Mouse (Mus musculus) spleen, embryonic (tissue): ENCODE data around the gene Ppm1n.

Experiments used
- CTCF ChIA-PET: fragments of 350-600 bp; sonication (Branson Sonifier 250); formaldehyde crosslinking; loops from one replicate; lab custom pipeline; 2022; lab: Charles Lee

Gene Ppm1n

DNA sequence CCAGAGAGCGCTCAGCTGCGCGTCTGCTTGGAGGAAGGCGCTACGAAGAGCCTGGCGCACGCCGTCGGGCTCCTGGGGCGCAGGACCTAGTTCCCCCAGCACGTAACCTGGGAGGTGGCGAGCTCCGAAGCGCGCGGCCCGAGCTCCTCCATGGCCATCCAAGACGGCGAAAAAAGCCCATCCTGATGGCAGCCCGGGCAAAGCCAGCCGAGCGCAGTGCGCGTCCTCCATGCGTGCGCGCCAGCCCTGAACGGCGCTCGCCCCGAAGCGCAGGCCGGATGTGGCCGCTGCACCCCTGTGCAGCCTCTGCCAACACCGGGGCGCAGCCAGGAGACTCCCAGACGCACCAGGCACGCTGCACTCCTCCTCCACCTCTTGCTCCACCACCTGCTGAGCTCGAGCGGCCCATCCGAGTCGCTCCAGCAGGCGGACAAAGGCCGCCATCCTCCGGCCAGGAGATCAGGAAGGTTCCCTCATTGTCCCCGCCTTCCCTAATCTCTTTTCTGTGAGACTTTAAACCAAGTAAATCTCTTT, at the start of gene Ppm1n:
Gene Ppm1n (minus strand): TSS at position 484 of the 534 bp plus-strand sequence.
- CTCF ChIA-PET: interaction anchor here (0.6 kb wide), 1 partner anchor 12 kb away, joined by 3 read pairs; no protein-coding TSS in a partner anchor

DNA sequence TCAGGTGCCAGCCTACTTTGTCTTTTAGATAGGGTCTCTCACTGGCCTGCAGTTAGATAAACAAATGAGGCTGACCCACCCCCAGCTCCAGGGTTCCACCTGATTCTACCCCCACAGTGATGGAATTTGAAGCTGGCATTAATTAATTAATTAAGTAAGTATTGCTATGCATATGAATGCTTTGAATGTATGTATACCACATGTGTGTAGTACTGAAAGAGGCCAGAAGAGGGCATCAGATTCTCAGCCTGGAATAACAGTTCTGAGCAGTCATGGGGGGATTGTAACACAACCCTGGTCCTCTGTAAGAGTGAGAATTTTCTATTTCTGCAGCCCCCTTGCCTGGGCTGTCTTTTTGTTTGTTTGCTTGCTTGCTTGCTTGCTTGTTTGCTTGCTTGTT, 48.6 kb upstream of the Ppm1n start:
- CTCF ChIA-PET: interaction anchor here (0.6 kb wide), 1 partner anchor 151 kb away, joined by 3 read pairs; no protein-coding TSS in a partner anchor

- CTCF ChIA-PET: interaction anchor here (0.6 kb wide), 1 partner anchor 151 kb away, joined by 3 read pairs; no protein-coding TSS in a partner anchor
Measured at GRCm38 (mm10) chr7:19327782-19328181, 47.9 kb upstream of the Ppm1n start.

DNA sequence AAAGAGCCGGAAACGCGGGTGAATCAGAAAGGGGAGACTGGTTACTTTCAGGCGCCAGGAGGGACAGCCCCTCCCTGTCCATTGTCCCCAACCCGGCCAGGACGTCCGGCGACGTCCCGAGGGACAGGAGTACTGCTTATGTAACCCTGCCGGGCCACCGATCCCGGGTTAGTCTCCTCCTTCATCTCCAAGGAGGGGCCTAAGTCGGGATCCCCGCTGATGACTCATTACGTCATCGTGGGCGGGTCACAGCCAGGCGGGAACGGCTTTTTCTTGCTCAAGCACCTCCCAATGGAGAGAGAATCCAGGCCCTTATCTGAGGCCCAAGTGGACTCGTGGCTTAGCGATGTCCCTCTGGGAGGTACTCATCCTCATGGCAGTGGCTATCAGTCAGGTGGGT, 47.3 kb upstream of the Ppm1n start:
- CTCF ChIA-PET: no interaction called here

- CTCF ChIA-PET: no interaction called here
Measured at GRCm38 (mm10) chr7:19326359-19326758, 46.5 kb upstream of the Ppm1n start.

DNA sequence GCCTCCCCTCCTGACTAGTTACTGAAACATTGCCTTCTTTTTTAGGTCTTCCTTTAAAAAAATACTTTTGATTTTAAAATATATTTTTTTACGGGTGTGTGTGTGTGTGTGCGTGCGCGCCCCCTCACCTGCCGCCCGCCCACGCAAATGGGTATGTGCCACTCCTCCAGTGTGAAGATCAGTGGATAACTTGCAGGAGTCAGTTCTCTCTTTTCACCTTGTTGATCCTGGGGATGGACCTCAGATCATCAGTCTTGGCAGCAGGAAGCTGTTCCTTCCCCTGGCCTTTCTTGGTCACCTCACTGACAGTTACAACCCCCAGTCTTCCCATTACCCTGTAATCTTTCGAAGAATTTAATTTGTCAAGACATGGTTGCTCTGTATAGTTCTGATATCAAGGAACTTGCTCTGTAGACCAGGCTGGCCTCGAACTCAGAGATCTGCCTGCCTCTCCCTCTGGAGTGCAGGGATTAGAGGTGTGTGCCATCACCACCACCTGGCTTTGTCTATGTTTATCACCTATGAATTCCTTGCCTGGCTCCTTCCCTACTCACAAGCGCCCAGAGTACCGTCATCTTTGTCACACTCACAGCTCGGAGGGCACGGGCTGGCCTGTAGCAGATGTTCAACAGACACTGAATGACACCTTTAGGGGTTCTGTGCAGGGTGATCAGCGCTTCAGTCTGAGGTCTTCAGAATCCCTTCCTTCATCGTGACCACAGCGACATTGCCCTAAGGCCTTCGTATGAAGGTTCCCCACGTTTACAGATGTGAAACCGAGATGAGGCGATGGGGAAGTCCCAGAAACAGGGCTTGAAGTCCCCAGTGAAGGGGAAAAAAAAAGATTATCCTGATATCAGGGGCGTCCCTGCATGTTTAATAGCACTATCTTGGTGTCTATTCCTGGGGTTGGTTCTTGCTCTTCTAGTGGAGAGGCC, 45.7 kb upstream of the Ppm1n start:
- CTCF ChIA-PET: no interaction called here

DNA sequence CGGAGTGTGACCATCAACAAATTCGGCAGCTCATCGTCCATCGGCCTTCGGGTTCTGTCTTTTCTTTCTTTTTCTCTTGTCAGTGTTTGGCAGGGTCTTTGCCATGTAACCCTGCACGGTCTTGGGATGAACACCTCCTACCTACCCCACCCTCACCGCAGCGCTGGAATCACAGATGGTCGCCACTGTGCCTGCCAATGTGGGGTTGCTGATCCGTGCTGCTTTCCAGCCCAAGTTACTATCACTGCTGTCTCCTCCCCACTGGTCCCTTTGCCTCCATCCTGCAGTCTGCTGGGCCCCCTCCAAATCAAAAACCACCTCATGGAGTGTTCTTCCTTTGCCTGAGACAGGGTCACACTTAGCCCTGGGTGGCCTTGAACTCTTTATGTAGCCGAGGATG, 44.4 kb upstream of the Ppm1n start:
- CTCF ChIA-PET: interaction anchor here (0.6 kb wide), 1 partner anchor 9 kb away, joined by 7 read pairs; no protein-coding TSS in a partner anchor

- CTCF ChIA-PET: no interaction called here
Measured at GRCm38 (mm10) chr7:19322489-19322888, 42.6 kb upstream of the Ppm1n start.

GRCm38 (mm10) chr7:19321464-19321863, 41.6 kb upstream of the Ppm1n start:
- CTCF ChIA-PET: no interaction called here

GRCm38 (mm10) chr7:19320637-19321036, 40.8 kb upstream of the Ppm1n start:
- CTCF ChIA-PET: no interaction called here

GRCm38 (mm10) chr7:19319906-19320305, 40.0 kb upstream of the Ppm1n start:
- CTCF ChIA-PET: no interaction called here

DNA sequence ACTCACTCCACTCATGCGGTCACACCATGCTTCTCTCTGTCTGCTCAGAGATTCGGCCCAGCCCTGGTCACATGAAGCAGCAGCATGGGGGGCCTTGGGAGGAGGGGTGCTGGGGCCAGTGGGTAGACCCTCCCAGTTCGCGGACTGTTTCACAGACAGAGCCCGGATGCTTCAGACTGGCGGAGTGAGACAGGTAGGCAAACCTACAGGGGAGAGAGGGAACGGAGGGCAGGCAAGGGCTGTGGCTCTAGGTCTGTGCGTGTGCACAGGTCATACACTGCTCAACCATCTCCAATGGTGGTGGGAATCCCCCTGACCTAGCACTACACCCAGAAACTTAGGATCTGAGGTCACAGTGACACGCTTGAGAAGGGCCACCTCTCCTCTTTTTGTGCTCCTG, 39.6 kb upstream of the Ppm1n start:
- CTCF ChIA-PET: no interaction called here

GRCm38 (mm10) chr7:19318676-19319075, 38.8 kb upstream of the Ppm1n start:
- CTCF ChIA-PET: interaction anchor here (0.6 to 0.7 kb wide), 2 partner anchors 9 to 16 kb away, joined by 3 to 5 read pairs; partner anchors contain the start of gene Fosb

GRCm38 (mm10) chr7:19318201-19318600, 38.3 kb upstream of the Ppm1n start:
- CTCF ChIA-PET: interaction anchor here (0.6 kb wide), 1 partner anchor 16 kb away, joined by 5 read pairs; no protein-coding TSS in a partner anchor

DNA sequence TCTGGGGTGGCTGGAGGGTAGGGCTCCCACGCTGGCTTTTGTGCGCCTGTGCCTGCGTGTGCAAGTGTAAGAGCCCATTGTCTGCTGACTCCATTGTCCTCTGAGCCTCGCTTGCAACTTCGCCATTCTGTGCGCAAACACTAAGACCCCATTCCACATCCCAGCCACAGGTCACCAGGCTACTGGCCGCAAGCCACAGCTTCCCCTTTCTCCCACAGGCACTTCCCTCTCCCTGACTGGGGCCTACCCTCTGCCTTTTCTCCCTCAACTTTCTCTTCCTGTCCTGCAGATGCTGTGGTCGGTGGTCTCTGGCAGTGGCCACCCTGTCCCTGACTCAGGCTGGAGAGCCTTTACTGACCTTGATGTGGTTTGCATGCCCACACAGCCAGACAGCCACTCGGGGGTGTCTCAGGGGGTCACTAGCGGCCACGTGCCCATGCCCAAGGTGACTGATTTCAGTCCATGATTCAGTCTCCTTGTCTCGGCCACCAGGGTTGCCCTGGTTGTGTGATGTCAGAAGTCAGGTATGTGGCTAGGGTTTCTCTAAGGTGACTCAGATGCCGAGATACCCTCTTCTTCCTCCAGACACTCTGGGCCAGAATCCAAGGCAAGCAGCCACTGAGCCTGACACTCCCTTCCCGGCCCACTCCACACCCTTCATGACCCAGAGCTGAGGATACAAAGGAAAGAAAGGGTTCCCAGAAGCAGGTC, 36.7 kb upstream of the Ppm1n start:
- CTCF ChIA-PET: interaction anchor here (0.9 kb wide), 2 partner anchors 16 to 18 kb away, joined by 4 read pairs; no protein-coding TSS in a partner anchor

DNA sequence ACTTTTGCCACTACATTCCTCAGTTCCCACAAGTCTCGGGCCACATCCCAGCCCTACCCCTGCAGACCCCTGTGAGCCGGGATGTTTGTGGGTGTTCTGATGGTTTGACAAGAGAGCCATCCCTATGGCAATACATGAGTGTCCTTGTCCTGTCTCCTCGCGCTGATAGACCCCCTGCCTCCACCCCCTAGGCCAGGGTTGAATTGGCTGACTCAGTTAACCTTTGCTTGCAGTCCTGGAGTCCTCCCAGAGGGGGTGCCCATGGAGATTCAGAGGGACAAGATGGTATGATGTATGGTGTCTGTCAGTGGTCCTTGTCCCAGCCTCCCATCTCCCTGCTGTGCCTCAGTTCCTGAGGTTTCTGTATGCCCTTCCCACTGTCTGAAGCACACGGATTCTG, 34.2 kb upstream of the Ppm1n start:
- CTCF ChIA-PET: no interaction called here

- CTCF ChIA-PET: interaction anchor here (0.7 kb wide), 1 partner anchor 21 kb away, joined by 3 read pairs; no protein-coding TSS in a partner anchor
Measured at GRCm38 (mm10) chr7:19311991-19312390, 32.1 kb upstream of the Ppm1n start.

- CTCF ChIA-PET: interaction anchor here (0.5 to 1.1 kb wide), 2 partner anchors 9 to 54 kb away, joined by 3 read pairs; no protein-coding TSS in a partner anchor
Measured at GRCm38 (mm10) chr7:19309884-19310641, 30.2 kb upstream of the Ppm1n start, which contains the start of gene Fosb. Gene Fosb (minus strand): TSS chr7:19310051.

DNA sequence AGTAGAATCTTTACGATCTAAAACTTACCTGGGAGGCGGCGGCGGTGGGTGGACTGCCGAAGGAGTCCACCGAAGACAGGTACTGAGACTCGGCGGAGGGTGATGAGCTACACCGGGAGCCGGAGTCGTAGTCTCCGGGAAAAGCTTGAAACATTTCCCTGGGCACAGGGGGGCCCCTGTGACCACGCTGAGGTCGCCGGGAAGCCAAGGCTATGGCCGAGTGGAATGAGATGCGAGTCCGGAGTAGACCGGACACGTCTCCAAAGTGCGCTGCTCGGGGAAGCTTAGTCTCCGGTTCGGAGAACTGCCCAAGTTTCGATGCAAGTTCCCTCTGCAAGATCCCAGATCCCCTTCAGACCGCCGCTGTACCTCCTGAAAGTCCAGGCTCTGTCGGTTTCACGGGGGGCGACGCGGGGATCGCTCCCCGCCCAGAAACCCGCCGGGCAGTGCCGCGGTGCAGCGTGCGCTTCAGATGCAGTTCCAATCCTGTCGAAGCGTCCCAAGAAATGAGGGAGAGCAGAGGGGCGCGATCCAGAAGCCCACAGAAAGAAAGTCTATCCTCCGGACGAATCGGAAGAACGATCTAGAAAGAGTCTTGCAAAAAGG, 29.5 kb upstream of the Ppm1n start:
- CTCF ChIA-PET: interaction anchor here (0.5 to 1.1 kb wide), 4 partner anchors 9 to 132 kb away, joined by 3 to 9 read pairs (median 4); no protein-coding TSS in a partner anchor
